Mouse (Mus musculus) myocyte (in vitro differentiated cells): ENCODE data around the gene Lrrc15. TPM values are rescaled to one million over a fixed set of nuclear protein-coding genes. Genes with fewer than 3 reads are reported as not detected.

ENCODE experiments used
- H3K27me3 ChIP-seq: one replicate; pipeline ENCODE4 v1.6.1; 2011; ENCODE audit not compliant: control insufficient read depth, insufficient read depth, insufficient read length
- H3K36me3 ChIP-seq: one replicate; pipeline ENCODE4 v1.6.1; 2011; ENCODE audit not compliant: control insufficient read depth, insufficient read depth
- H3K4me2 ChIP-seq: one replicate; pipeline ENCODE4 v1.6.1; 2011; ENCODE audit warnings: low read depth, control low read depth
- H3K4me3 ChIP-seq: one replicate; pipeline ENCODE4 v1.5.1; 2011; ENCODE audit warnings: mild to moderate bottlenecking, control low read depth, moderate library complexity
- H3K79me2 ChIP-seq: one replicate; pipeline ENCODE4 v1.6.1; 2011; ENCODE audit not compliant: control insufficient read depth, insufficient read depth
- H3ac ChIP-seq: one replicate; pipeline ENCODE4 v1.6.1; 2011; ENCODE audit not compliant: control insufficient read depth, insufficient read length
- CEBPB ChIP-seq: IDR thresholded peaks from 2 replicates; pipeline ENCODE4 v1.6.1; 2011; ENCODE audit warnings: mild to moderate bottlenecking, moderate library complexity; ENCODE audit not compliant: poor library complexity, insufficient read depth, severe bottlenecking
- E2F4 ChIP-seq: IDR thresholded peaks from one replicate; pipeline ENCODE4 v1.6.1; 2011; ENCODE audit warnings: mild to moderate bottlenecking, control low read depth, moderate library complexity; ENCODE audit not compliant: insufficient read depth
- MAX ChIP-seq: IDR thresholded peaks from one replicate; pipeline ENCODE4 v1.6.1; 2011; ENCODE audit warnings: low read depth, mild to moderate bottlenecking, control low read depth
- MYOD1 ChIP-seq, 3 experiments: IDR thresholded peaks; one replicate each; pipeline ENCODE4 v1.6.1; 2011; ENCODE audit warnings: control low read depth in 2 of 3, low read depth in 2 of 3, mild to moderate bottlenecking in 2 of 3, moderate library complexity in 1 of 3; ENCODE audit not compliant: insufficient read length in 2 of 3, control insufficient read depth in 1 of 3
- MYOG ChIP-seq, 3 experiments: IDR thresholded peaks; one replicate each; pipeline ENCODE4 v1.6.1; 2011; ENCODE audit warnings: control low read depth in 2 of 3, low read depth in 2 of 3, mild to moderate bottlenecking in 2 of 3; ENCODE audit not compliant: insufficient read length in 2 of 3, control insufficient read depth in 1 of 3, insufficient read depth in 1 of 3
- POLR2A ChIP-seq: IDR thresholded peaks from one replicate; pipeline ENCODE4 v1.6.1; 2011; ENCODE audit warnings: low read depth, mild to moderate bottlenecking, control low read depth, moderate library complexity; ENCODE audit not compliant: insufficient read length
- POLR2AphosphoS2 ChIP-seq: IDR thresholded peaks from one replicate; pipeline ENCODE4 v1.6.1; 2011; ENCODE audit warnings: low read depth, control low read depth; ENCODE audit not compliant: insufficient read length
- REST ChIP-seq: IDR thresholded peaks from one replicate; pipeline ENCODE4 v1.6.1; 2011; ENCODE audit warnings: mild to moderate bottlenecking, control low read depth, moderate library complexity; ENCODE audit not compliant: insufficient read depth, insufficient read length
- SRF ChIP-seq: IDR thresholded peaks from one replicate; pipeline ENCODE4 v1.6.1; 2011; ENCODE audit warnings: low read depth; ENCODE audit not compliant: control insufficient read depth, insufficient read length
- TCF12 ChIP-seq: IDR thresholded peaks from one replicate; pipeline ENCODE4 v1.6.1; 2011; ENCODE audit warnings: mild to moderate bottlenecking, control low read depth; ENCODE audit not compliant: poor library complexity, insufficient read depth, severe bottlenecking
- TCF3 ChIP-seq: IDR thresholded peaks from one replicate; pipeline ENCODE4 v1.6.1; 2011; ENCODE audit warnings: low read depth, control low read depth; ENCODE audit not compliant: insufficient read length
- USF1 ChIP-seq: IDR thresholded peaks from one replicate; pipeline ENCODE4 v1.6.1; 2011; ENCODE audit warnings: low read depth, mild to moderate bottlenecking, control low read depth, moderate library complexity
- polyA plus RNA-seq: library from polyadenylated mRNA; unstranded; fragments of >200 nt; fragmentation: generic; extraction: Trizol; gene quantifications from one replicate; pipeline ENCODE4 v1.2.1, GENCODE M21; 2012; ENCODE audit warnings: missing spikeins

The Lrrc15 gene
- polyA plus RNA-seq, 1 experiment, result 0.04 TPM

GRCm38 (mm10) chr16:30221161-30221782 lies 61.8 kb downstream of the Lrrc15 start:
- Histone ChIP-seq H3K36me3 (no peaks in the 10 kb centered on the region), H3K4me3 (no peak overlapping the region), H3K4me2 (no peak overlapping the region), H3K79me2 (no peaks in the 10 kb centered on the region), H3ac (no peak overlapping the region), H3K27me3 (no peaks in the 10 kb centered on the region)
- no peak for TF ChIP-seq USF1
- no peak for TF ChIP-seq MAX
- TF ChIP-seq POLR2A, result no peak
- TF ChIP-seq CEBPB, result no peak
- TF ChIP-seq MYOG (IDR thresholded peaks at IDR 0.05; ENCODE audit: control insufficient read depth in 1 of 3, insufficient read depth in 1 of 3, insufficient read length in 2 of 3, low read depth in 2 of 3), result no peak
- TF ChIP-seq SRF, result no peak
- TF ChIP-seq POLR2AphosphoS2, result no peak
- no peak for TF ChIP-seq TCF3
- TF ChIP-seq MYOD1 (IDR thresholded peaks at IDR 0.05; ENCODE audit: control insufficient read depth in 1 of 3, insufficient read length in 2 of 3, low read depth in 2 of 3), result no peak
- TF ChIP-seq REST, result no peak
- no peak for TF ChIP-seq TCF12
- TF ChIP-seq E2F4, result no peak

Other genes with a start within 250 kb of the Lrrc15 start
- gene Hes1, start 218.9 kb downstream of the Lrrc15 start, polyA plus RNA-seq, result 35.8 TPM
- not detected for gene Cpn2, start 15.8 kb downstream of the Lrrc15 start, polyA plus RNA-seq
- gene Gp5, start 27.5 kb upstream of the Lrrc15 start, polyA plus RNA-seq, result 0.50 TPM
- gene Atp13a3, start 122.7 kb upstream of the Lrrc15 start, polyA plus RNA-seq, result 53.4 TPM